Mouse (Mus musculus) bone marrow macrophage, adult 2 months (primary cell): Measurements from ENCODE around the gene Ppp1r9a. TPM values are rescaled to one million over a fixed set of nuclear protein-coding genes. Genes with fewer than 3 reads are reported as not detected.

ENCODE experiments used
- H3K27ac ChIP-seq: 2 replicates; pipeline ENCODE4 v1.5.1; 2012; ENCODE audit warnings: low read depth, low read length; ENCODE audit not compliant: insufficient read depth
- H3K4me1 ChIP-seq: 2 replicates; pipeline ENCODE4 v1.6.1; 2012; ENCODE audit warnings: low read length; ENCODE audit not compliant: control insufficient read depth, insufficient read depth
- H3K4me3 ChIP-seq: 2 replicates; pipeline ENCODE4 v1.5.1; 2012; ENCODE audit warnings: mild to moderate bottlenecking, low read length, moderate library complexity; ENCODE audit not compliant: insufficient read depth
- CTCF ChIP-seq: IDR thresholded peaks from 2 replicates; pipeline ENCODE4 v1.5.1; 2012; ENCODE audit warnings: low read depth, mild to moderate bottlenecking, low read length, moderate library complexity
- POLR2A ChIP-seq: IDR thresholded peaks from 2 replicates; pipeline ENCODE4 v1.6.1; 2012; ENCODE audit warnings: mild to moderate bottlenecking, low read depth, low read length, borderline replicate concordance
- polyA plus RNA-seq: library from polyadenylated mRNA; stranded (reverse); fragments of >200 nt; gene quantifications from 2 replicates; pipeline ENCODE4 v1.2.4, GENCODE M21; 2012; ENCODE audit not compliant: missing spikeins, insufficient read depth, insufficient read length

Ppp1r9a gene
- polyA plus RNA-seq, 1 experiment, result 2.0 TPM

DNA sequence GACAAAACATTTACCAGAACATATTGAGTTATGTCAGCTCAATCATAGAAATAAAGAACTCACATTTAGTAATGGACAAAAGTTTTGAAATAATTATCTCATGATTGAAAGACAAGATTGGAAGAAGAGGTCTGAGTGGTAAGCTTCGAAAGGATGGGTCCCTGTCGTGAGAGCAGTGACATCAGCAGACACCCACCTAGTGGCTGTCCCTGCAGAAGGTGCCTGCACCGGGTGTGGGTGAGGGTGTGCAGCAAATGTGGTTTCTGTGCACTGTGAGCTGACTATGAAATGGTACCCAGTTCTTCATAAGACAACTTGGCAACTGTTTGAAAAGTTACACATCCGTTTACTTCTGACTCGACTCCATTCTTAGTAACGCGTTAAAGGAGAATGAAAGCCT, 173.0 kb downstream of the Ppp1r9a start:
- TF ChIP-seq POLR2A (no peak), CTCF (no peak)
- Histone ChIP-seq H3K4me1 (no peaks in the 10 kb centered on the region), H3K4me3 (no peak overlapping the region), H3K27ac (no peak overlapping the region)

DNA sequence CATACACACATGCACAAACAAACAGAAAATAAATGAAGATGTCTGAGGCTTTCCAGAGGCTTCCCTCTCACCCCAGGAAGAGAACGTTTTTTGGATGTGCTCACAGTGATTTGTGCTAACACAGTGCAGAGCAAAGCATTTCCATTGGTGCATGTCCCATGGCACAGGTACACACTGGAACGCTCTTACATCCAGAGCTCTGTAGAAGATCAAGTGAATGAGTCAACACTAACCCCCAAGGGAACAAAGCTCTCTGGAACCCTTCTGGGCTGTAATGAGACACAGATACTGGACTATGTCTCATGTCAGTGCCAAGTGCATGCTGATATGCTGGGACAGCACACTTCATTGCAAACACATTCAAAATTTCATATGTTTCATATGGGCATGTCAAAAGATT, 175.3 kb downstream of the Ppp1r9a start:
- no peaks in the 10 kb centered on the region for H3K4me1 ChIP-seq
- no peak for TF ChIP-seq POLR2A
- TF ChIP-seq CTCF, result no peak
- H3K4me3 ChIP-seq, result no peak overlapping the region
- no peak overlapping the region for H3K27ac ChIP-seq

DNA sequence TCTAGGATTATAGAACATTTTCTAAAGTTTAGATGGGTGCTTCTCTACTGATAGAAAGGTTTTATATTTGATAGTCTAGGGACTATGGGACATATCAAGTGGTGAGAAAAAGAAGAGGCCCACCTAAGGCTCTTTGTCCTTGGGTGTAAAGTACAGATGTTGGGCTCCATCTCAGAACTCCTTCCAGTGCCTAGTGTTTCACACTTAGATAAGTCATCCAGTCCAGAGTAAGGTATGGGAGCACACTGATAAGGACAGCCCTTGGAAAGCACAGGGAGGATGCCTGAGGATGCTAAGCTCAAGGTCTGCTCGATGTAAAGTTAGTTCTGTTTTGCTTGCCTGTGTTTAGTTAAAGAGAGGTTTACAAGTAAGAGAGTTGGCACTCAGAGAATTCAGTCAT, 176.4 kb downstream of the Ppp1r9a start:
- no peak overlapping the region for H3K27ac ChIP-seq
- H3K4me3 ChIP-seq, result no peak overlapping the region
- no peaks in the 10 kb centered on the region for H3K4me1 ChIP-seq
- no peak for TF ChIP-seq CTCF

DNA sequence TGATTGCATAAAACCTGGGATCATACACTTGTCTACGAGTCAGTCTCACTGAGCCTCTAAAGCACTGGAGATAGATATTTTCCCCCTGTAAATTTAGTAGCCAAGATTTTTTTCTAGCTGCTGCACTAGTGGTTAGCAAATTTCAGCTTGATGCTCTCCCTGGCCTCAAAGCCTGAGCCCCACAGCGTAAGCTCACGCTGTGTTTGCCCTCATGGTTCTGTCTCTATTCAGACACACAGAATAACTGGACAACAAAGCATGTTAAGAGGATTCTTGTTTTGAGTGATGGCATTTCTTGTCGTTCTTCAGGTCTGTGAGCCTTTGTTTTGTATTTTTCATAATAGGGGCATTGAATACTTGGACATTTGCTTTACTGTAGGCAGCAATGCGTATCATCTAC, 177.4 kb downstream of the Ppp1r9a start:
- Histone ChIP-seq H3K27ac (no peak overlapping the region), H3K4me3 (no peak overlapping the region), H3K4me1 (no peaks in the 10 kb centered on the region)
- no peak for TF ChIP-seq CTCF
- no peak for TF ChIP-seq POLR2A

DNA sequence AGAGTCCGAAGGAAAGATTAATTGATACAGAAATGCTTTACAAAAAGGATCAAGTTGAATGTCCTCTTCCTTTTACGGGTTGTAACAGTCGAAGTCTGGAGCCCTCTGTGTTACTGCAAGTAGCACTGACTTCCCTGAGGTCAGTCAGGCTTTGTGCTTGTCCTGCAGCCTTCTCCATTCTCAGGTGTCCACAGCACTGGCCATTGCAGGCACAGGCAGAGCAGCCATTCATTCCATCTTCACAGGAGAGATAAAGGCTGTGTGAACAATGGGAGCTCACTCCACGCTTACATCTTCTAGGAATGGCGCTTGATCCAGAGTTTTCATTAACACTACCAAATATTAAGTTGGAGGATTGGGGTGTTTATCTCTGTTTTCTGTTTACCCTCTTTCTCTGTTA, 177.8 kb downstream of the Ppp1r9a start:
- Histone ChIP-seq H3K27ac (no peak overlapping the region), H3K4me1 (no peaks in the 10 kb centered on the region), H3K4me3 (no peak overlapping the region)
- TF ChIP-seq POLR2A (no peak), CTCF (no peak)

DNA sequence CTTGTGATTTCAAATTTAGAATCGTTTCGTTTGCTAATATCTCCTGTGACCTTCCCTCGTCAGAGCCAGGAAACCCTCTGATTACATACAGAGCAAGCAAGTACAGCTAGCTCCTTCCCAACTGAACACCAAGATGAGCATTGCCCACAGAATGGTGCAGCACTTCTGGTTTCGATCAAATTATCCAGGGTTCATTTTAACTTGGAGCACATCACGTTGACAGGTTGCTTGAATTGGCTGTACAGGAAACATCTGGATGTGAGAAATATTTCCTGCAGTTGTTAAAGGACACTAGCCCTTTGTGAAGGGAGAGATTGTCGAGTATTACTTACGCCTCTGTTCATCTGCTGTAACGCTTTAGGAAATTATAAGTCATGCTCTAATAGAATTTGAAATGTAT, 178.4 kb downstream of the Ppp1r9a start:
- no peak for TF ChIP-seq POLR2A
- TF ChIP-seq CTCF, result no peak
- no peak overlapping the region for H3K4me3 ChIP-seq
- H3K4me1 ChIP-seq, result no peaks in the 10 kb centered on the region
- H3K27ac ChIP-seq, result no peak overlapping the region

DNA sequence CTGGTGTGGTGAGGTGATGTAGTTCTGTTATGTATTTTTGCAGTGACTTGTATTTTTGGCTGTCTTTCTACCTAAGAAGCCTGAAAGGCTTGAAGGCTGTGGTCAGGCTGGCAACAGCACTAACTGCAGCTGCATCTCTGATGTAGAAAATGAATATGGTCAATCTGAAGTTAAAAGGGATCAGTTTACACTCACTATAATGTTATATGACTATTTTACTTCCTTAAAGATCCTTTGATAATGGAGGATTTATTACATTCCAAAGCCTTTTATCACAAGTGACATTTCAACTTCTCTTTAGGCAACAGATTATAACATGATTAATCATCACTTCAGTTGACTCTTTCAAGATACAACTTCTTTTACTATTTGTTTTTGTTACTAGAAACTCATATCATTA, 179.4 kb downstream of the Ppp1r9a start:
- TF ChIP-seq CTCF (no peak), POLR2A (no peak)
- no peak overlapping the region for H3K27ac ChIP-seq
- H3K4me1 ChIP-seq, result no peaks in the 10 kb centered on the region
- H3K4me3 ChIP-seq, result no peak overlapping the region

DNA sequence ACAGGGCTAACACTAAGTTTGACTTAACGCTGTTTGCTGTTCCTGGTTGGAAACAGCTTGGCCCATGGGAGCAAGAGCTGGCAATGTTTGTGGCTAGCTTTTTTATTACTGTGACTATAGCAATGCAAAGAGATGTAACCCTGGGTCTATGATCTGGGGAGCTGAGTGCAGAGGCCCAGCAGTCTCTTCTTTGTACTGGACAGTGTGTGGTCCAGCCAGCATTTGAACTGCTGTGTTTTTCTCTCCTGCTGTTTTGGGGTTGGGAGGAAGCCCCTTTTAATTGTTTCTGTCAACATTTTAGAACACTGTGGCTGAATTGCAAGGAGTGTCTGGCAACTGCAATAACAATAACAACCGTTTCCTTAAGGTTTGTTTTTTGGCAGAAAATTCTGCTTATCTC, 180.0 kb downstream of the Ppp1r9a start:
- no peak overlapping the region for H3K4me3 ChIP-seq
- H3K4me1 ChIP-seq, result no peaks in the 10 kb centered on the region
- no peak overlapping the region for H3K27ac ChIP-seq
- TF ChIP-seq CTCF, result no peak
- TF ChIP-seq POLR2A, result no peak

DNA sequence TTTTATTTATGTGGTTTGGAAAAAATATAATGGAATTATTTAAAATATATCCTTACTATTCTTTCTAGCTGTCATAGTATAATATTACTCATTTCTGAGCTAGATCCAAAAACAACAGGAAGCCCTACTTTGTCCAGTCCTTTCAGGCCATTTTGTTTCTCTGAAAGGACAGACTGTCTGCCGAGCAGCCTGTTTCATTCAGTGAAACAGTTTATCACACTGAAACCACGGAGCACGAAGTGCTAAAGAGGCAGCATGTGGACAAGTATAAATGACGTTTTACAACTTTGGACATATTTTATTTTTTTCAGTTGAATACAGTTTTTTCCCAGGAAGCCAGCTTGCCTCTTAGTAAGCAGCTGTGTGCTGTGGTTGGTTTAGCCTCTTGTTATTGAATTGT, 181.2 kb downstream of the Ppp1r9a start:
- TF ChIP-seq POLR2A (no peak), CTCF (no peak)

DNA sequence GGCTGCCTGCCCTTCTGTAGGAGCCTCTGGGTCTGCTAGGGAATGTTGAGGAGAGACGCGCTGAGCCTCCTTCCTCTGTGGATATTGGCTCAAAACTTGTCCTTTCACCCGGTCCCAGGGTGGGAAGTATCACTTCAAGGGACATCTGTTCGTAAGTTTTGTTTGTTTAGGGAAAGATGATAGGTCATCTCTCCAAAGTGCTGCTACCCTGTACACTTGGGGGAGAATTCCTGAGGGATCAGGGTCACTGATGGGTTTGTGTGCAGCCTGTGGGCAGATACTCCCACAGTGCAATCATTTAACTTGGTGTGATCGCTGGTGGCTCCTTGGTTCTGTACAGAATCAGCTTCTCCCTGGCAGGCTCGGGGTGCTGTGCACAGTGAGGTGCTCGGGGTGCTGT, 189.2 kb downstream of the Ppp1r9a start:
- H3K27ac ChIP-seq, result peak overlapping the region; percentile 86
- H3K4me1 ChIP-seq, result peaks cover 28% of the 10 kb centered on the region
- H3K4me3 ChIP-seq, result no peak overlapping the region
- no peak for TF ChIP-seq POLR2A
- no peak for TF ChIP-seq CTCF

More for the DNA sequence above, 181.2 kb downstream of the Ppp1r9a start:
- H3K4me1 ChIP-seq, result no peaks in the 10 kb centered on the region
- H3K27ac ChIP-seq, result no peak overlapping the region
- no peak overlapping the region for H3K4me3 ChIP-seq

DNA sequence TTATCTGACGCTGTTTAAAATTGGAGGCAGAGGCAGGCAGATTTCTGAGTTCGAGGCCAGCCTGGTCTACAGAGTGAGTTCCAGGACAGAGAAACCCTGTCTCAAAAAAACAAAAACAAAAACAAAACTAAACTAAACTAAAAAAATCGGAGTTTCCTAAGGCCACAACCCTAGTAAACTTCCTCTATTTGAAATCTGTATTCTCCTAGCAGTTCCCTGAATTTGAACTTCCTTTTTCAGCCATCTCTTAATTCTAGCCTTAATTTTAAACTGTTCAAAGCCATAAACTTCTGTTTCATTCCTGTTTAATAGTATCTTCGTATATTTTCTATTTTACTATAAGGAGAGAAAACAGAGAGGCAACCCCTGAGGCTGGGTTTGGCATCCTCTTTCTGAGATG, 190.1 kb downstream of the Ppp1r9a start:
- TF ChIP-seq POLR2A, result no peak
- TF ChIP-seq CTCF, result no peak
- peaks cover 28% of the 10 kb centered on the region for H3K4me1 ChIP-seq
- H3K27ac ChIP-seq, result peak overlapping the region; percentile 97
- H3K4me3 ChIP-seq, result no peak overlapping the region

DNA sequence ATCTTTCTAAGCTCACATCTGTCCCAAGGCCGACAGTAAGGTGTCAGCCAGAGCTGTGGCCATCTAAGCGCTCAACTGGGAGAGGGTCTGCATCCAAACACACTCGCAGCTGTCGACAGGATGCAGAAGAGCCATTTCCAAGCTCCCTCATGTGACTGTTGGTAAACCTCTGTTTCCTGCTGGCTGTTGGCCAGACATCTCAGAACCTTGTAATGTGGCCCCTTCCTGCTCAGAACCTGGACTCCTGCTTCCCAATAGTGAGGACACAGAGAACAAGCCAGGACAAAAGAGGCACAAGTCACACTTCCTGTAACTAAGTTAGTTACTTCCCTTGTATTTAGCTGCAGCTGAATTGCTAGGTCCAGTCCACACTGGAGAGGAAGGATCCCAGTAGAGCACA, 190.8 kb downstream of the Ppp1r9a start:
- Histone ChIP-seq H3K4me1 (peaks cover 28% of the 10 kb centered on the region), H3K4me3 (peak overlapping the region; percentile 16; the same call in 1 of the 2 replicates), H3K27ac (peak overlapping the region; percentile 97)
- TF ChIP-seq POLR2A, result no peak
- no peak for TF ChIP-seq CTCF
